Mouse (Mus musculus) erythroid progenitor cell, adult 5-6 weeks (primary cell): ENCODE measurements around the gene Vmn1r63. TPM values are rescaled to one million over a fixed set of nuclear protein-coding genes. Genes with fewer than 3 reads are reported as not detected.
"Not testable (repeated sequence)": the region's sequence is repeated elsewhere in the genome, so short reads cannot be mapped to it uniquely, and the experiment has no call there.

Experiments used
- ATAC-seq: replicated peaks from 2 replicates; pipeline ENCODE4 v1.8.0; 2016; ENCODE audit warnings: moderate number of reproducible peaks, mild to moderate bottlenecking, moderate TSS enrichment, inconsistent platforms; ENCODE audit not compliant: poor library complexity, low FRiP score, severe bottlenecking
- total RNA-seq, 2 experiments: library from RNA; stranded (forward) in 1 of 2; stranded (reverse) in 1 of 2; fragments of 150-400 nt in 1 of 2; fragments of 186-747, 209-891 nt in 1 of 2; gene quantifications; 2 replicates each; pipeline versions ENCODE4 v1.2.3 to v1.2.4; 2015 to 2017; ENCODE audit warnings: low replicate concordance in 2 of 2

Vmn1r63 gene
- total RNA-seq (2015; ENCODE audit: low replicate concordance) (not detected in 2 replicates), total RNA-seq (2017; ENCODE audit: low replicate concordance) (not detected in 2 replicates)

- ATAC-seq = not testable (repeated sequence)
Observed at GRCm38 (mm10) chr7:5805345-5805744, at the start of gene Vmn1r63. Gene Vmn1r63, minus strand, starts transcription at chr7:5805445.

Other genes with a start within 250 kb of the Vmn1r63 start
- gene Vmn1r61, start 192.2 kb downstream of the Vmn1r63 start, total RNA-seq (2015; ENCODE audit: low replicate concordance) = not detected in 2 replicates
- gene Vmn1r61, start 192.2 kb downstream of the Vmn1r63 start, total RNA-seq (2017; ENCODE audit: low replicate concordance) = not detected in 2 replicates
- not detected in 2 replicates for gene Vmn1r62, start 131.8 kb downstream of the Vmn1r63 start, total RNA-seq (2015; ENCODE audit: low replicate concordance)
- gene Vmn1r62, start 131.8 kb downstream of the Vmn1r63 start, total RNA-seq (2017; ENCODE audit: low replicate concordance) = not detected in 2 replicates
- not detected in 2 replicates for gene Vmn1r64, start 79.1 kb upstream of the Vmn1r63 start, total RNA-seq (2015; ENCODE audit: low replicate concordance)
- gene Vmn1r64, start 79.1 kb upstream of the Vmn1r63 start, total RNA-seq (2017; ENCODE audit: low replicate concordance) = not detected in 2 replicates
- gene Vmn1r65, start 205.6 kb upstream of the Vmn1r63 start, total RNA-seq (2015; ENCODE audit: low replicate concordance) = not detected in 2 replicates
- not detected in 2 replicates for gene Vmn1r65, start 205.6 kb upstream of the Vmn1r63 start, total RNA-seq (2017; ENCODE audit: low replicate concordance)
- not detected in 2 replicates for gene Nlrp4c, start 239.7 kb upstream of the Vmn1r63 start, total RNA-seq (2015; ENCODE audit: low replicate concordance)
- gene Nlrp4c, start 239.7 kb upstream of the Vmn1r63 start, total RNA-seq (2017; ENCODE audit: low replicate concordance) = not detected in 2 replicates